Mouse (Mus musculus): ENCODE data around the gene Mybph.

- no peak for TF ChIP-seq CTCF (IDR thresholded peaks at IDR 0.05; ENCODE audit: low read depth)
- TF ChIP-seq EP300 (optimal IDR thresholded peaks at IDR 0.05), result no peak
These were observed 2.3 kb downstream of the Mybph start for GRCm38 (mm10) chr1:134195571-134195970.

All from stomach, postnatal 0 days (tissue).